Mouse (Mus musculus): Measurements from ENCODE around the gene Lrch3.

The Lrch3 gene

GRCm38 (mm10) chr16:32984631-32985030 lies 70.7 kb downstream of the Lrch3 start:
- no peak for DNase-seq (ENCODE audit: low spot score in 2 of 2)

DNA sequence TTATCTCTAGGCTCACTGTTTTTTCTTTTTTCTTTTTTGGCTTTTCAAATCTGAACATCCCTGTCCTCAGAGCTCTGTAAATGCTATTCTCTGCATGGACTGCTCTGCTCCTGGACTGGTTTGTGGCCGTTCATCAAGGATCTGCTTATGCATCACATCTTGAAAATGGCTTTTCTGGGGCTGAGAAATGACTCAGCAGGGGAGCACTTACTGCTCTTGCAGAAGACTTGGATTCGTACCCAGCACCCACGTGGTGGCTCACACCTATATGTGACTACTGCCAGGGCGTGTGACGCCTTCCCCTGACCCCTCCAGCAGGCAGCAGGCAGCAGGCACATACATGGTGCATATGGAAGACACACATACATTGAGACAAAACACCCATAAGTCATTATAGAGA lies 78.3 kb downstream of the Lrch3 start:
- DNase-seq (ENCODE audit: low spot score in 2 of 2), result no peak

- DNase-seq (ENCODE audit: low spot score in 2 of 2), result no peak
Observed at GRCm38 (mm10) chr16:33005216-33005615, 91.3 kb downstream of the Lrch3 start.

DNA sequence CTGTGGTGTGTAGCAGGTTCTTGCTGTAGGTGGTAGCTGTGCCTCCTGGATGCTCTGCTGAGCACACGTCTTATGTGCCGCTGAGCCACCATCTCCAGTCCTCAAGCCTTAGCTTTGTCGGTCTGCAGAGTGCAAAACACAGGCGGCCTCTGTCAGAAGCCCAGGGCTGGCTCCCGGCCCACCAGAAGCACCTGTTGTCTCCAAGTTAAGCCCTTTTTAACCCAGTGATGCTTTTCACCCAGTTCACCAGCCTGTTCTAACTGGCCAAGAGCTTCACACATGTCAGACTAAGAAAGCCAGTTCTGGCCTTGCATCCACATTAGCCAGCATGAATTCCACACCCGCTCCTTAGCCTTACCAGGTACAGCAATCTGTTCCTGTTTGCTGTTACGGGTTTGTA lies 93.0 kb downstream of the Lrch3 start:
- no peak for DNase-seq (ENCODE audit: low spot score in 2 of 2)

DNA sequence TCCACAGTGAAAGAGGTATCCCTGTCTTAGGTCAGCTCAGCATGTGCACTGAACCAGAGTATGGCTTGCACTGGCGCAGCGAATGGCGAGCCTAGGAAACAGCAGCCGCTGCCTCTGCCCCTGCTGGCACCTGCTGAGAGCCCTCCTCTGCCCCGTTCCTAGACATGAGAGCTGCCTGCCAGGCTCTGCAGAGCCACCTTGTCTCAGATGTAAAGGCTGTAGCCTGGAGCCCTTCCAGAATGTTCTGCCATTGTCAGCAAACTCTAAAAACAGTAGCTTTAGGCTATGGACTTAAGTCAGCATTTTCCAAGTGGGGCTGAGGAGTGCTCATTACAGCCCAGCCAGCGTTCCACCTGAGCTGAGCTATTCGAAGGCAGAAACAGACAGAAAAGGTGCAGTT lies 93.5 kb downstream of the Lrch3 start:
- no peak for DNase-seq (ENCODE audit: low spot score in 2 of 2)

GRCm38 (mm10) chr16:33010166-33010565 lies 96.3 kb downstream of the Lrch3 start:
- no peak for DNase-seq (ENCODE audit: low spot score in 2 of 2)

- no peak for DNase-seq (ENCODE audit: low spot score in 2 of 2)
Observed at GRCm38 (mm10) chr16:33013801-33014200, 99.9 kb downstream of the Lrch3 start.

GRCm38 (mm10) chr16:33014921-33015320 lies 101.0 kb downstream of the Lrch3 start:
- no peak for DNase-seq (ENCODE audit: low spot score in 2 of 2)

GRCm38 (mm10) chr16:33015396-33015907 lies 101.6 kb downstream of the Lrch3 start:
- no peak for DNase-seq (ENCODE audit: low spot score in 2 of 2)

- no peak for DNase-seq (ENCODE audit: low spot score in 2 of 2)
Observed at GRCm38 (mm10) chr16:33015986-33016385, 102.1 kb downstream of the Lrch3 start.

GRCm38 (mm10) chr16:33017677-33018349 lies 103.9 kb downstream of the Lrch3 start:
- no peak for DNase-seq (ENCODE audit: low spot score in 2 of 2)

- no peak for DNase-seq (ENCODE audit: low spot score in 2 of 2)
Observed at GRCm38 (mm10) chr16:33019117-33019770, 105.3 kb downstream of the Lrch3 start.

DNA sequence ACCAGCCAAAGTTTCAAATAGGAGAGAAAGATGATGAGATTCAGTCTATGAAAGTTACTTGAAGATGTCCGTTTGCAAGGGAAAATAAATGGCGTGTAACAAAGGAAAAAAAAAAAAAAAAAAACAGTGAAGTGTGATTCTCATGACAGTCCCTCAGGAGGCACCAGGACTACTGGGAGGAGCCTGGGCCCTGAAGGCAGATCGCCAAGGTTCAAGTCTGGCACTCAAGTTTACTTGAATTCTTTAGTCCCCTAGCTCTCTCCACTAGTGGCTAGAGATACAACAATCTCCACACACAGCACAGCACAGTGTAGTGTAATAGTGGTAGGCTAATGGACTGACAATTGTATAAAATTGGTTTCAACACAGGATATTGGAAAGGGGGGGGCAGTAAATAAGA lies 107.5 kb downstream of the Lrch3 start:
- DNase-seq (ENCODE audit: low spot score in 2 of 2), result no peak

- DNase-seq (ENCODE audit: low spot score in 2 of 2), result peak; percentile 68 to 92
Observed at GRCm38 (mm10) chr16:33023750-33024149, 109.8 kb downstream of the Lrch3 start.

GRCm38 (mm10) chr16:33024456-33025104 lies 110.7 kb downstream of the Lrch3 start:
- no peak for DNase-seq (ENCODE audit: low spot score in 2 of 2)

GRCm38 (mm10) chr16:33026357-33026756 lies 112.5 kb downstream of the Lrch3 start:
- DNase-seq (ENCODE audit: low spot score in 2 of 2), result peak; percentile 19 to 21

DNA sequence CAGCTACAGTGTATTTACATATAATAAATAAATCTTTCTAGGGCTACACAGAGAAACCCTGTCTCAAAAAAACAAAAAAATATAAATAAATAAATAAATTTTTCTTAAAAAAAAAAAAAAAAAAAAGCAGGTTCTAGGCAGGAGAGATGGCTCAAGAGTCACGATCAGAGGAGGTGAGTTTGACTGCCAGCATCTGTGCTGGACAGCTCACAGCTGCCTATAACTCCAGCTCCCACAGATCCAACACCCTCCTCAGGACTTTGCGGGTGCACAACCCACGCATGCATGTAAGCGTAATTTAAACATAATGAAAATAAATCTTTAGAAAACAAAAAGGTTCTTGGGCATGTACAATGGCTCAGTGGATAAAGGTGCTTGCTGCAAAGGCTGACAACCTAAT lies 122.1 kb downstream of the Lrch3 start:
- DNase-seq (ENCODE audit: low spot score in 2 of 2), result no peak

- DNase-seq (ENCODE audit: low spot score in 2 of 2), result no peak
Observed at GRCm38 (mm10) chr16:33042682-33043081, 128.8 kb downstream of the Lrch3 start.

- DNase-seq (ENCODE audit: low spot score in 2 of 2), result peak in 1 of 2 experiments; percentile 18
Observed at GRCm38 (mm10) chr16:33043268-33043667, 129.4 kb downstream of the Lrch3 start.

DNA sequence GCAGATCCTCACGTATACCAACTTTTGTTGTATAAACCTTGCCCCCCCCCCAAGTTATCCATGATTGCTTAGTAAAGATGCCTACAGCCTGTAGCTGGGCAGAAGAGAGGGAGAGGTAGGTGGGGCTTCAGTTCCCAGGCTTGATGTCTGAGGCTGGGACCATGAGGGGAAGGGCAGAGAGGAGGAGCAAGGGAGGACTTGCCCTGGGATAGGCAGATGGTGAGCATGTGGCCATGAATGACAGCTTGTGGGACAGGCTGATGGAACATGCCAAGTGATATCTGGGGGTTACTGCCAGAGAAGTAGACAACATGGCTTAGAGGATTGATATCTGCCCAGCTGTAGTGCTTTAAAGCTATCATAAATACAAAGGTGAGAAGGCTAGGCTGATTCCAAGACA lies 134.1 kb downstream of the Lrch3 start:
- DNase-seq (ENCODE audit: low spot score in 2 of 2), result no peak

DNA sequence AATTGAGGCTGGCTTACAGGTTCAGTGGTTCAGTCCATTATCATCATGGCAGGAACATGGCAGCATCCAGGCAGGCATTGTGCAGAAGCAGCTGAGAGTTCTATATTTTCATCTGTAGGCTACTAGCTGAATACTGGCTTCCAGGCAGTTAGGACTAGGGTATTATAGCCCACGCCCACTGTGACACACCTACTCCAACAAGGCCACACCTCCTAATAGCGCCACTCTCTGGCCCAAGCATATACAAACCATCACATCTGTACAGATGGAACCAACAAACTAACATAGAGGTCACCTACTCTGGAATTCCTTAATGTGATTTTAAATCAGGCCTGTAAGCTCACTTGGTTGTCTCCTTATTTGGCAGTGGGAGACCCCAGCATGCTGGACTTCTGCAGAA lies 134.8 kb downstream of the Lrch3 start:
- no peak for DNase-seq (ENCODE audit: low spot score in 2 of 2)

DNA sequence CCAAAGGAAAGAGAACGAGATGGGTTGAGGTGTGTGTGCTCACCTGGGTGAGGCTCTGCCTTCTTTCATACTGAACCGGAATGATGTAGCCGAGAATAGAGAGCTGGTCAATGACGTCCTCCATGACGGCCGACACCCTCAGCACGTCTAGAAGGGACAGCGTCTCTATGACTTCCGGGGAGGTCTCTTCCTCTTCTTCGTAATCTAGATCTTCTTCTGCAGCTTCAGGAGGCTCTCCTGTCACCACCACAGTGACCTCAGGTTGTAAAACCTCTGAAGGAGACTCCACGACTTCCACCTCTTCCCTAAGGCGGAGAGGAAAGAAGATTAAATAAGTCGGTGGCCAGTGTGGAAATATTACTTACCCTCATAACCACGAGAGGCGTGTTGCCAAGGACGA lies 135.9 kb downstream of the Lrch3 start:
- DNase-seq (ENCODE audit: low spot score in 2 of 2), result no peak

- DNase-seq (ENCODE audit: low spot score in 2 of 2), result no peak
Observed at GRCm38 (mm10) chr16:33053141-33053540, 139.2 kb downstream of the Lrch3 start.

Data from thymus, postnatal 10 days (tissue).